Mouse (Mus musculus) spleen, adult 2 months (tissue): Measurements from ENCODE around the gene Mis18a.

Experiments used
- CTCF ChIP-seq: fragments of 200-500 bp; IDR thresholded peaks from 2 replicates; pipeline ENCODE4 v1.5.1; 2011; ENCODE audit warnings: mild to moderate bottlenecking, inconsistent platforms; ENCODE audit not compliant: insufficient read depth, insufficient read length, insufficient replicate concordance; ENCODE audit errors: extremely low read depth
- POLR2A ChIP-seq: fragments of 200-500 bp; IDR thresholded peaks from 2 replicates; pipeline ENCODE4 v1.6.1; 2011; ENCODE audit warnings: low read depth, low read length, inconsistent platforms

DNA sequence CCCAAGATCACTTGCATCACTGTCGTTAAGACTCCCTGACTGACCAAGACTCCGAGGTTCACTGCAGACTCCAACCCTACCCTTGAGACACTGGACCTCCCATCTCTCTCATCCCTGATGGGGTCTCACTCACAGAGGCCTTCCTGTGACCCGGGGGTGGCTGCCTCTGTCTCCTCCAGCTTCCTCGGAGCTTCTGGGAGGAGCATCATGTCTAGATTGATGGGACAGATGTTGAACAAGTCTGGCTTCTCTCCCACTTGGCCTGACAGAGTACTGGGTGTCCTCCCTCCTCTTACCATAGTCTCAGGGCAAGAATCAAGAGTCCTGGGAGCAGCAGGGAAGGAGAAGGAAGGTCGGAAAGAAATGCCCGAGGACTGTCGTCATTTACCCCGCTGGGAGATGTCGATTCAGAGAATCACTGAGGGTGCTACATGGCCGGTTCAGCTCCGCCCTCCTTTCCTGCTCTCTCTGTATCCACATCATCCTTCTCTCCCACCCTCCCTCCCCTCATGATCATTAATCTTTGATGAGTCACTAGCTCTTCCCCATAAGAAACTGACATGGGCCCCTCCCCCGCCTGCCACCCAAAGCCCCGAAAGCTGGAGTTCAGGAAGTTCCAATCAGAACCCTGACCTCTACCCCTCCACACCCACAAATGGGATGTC is 22.9 kb downstream of the Mis18a start:
- TF ChIP-seq CTCF (no peak), POLR2A (no peak)
